Mouse (Mus musculus) mesoderm, embryonic 11.5 days (tissue): Measurements from ENCODE around the gene Myo1d.

ENCODE experiments used
- DNase-seq: peaks from one replicate; pipeline ENCODE4 v3.0.0-alpha.2; 2012; ENCODE audit warnings: low read depth, low spot score

Gene Myo1d

GRCm38 (mm10) chr11:80504519-80505385 lies 275.1 kb downstream of the Myo1d start:
- DNase-seq, result no peak

- peak; percentile 91 for DNase-seq
Measured at GRCm38 (mm10) chr11:80503726-80504452, 275.9 kb downstream of the Myo1d start.

- DNase-seq, result no peak
Measured at GRCm38 (mm10) chr11:80503281-80503680, 276.5 kb downstream of the Myo1d start.

GRCm38 (mm10) chr11:80499550-80499952 lies 280.3 kb downstream of the Myo1d start:
- no peak for DNase-seq

- no peak for DNase-seq
Measured at GRCm38 (mm10) chr11:80498328-80499070, 281.3 kb downstream of the Myo1d start.

- no peak for DNase-seq
Measured at GRCm38 (mm10) chr11:80497225-80497919, 282.5 kb downstream of the Myo1d start.

GRCm38 (mm10) chr11:80496640-80497039 lies 283.2 kb downstream of the Myo1d start:
- DNase-seq, result no peak

GRCm38 (mm10) chr11:80495972-80496371 lies 283.9 kb downstream of the Myo1d start:
- no peak for DNase-seq

- no peak for DNase-seq
Measured at GRCm38 (mm10) chr11:80494852-80495251, 285.0 kb downstream of the Myo1d start.

- DNase-seq, result no peak
Measured at GRCm38 (mm10) chr11:80493186-80493585, 286.6 kb downstream of the Myo1d start.

GRCm38 (mm10) chr11:80490831-80491230 lies 289.0 kb downstream of the Myo1d start:
- no peak for DNase-seq

GRCm38 (mm10) chr11:80489882-80490196 lies 290.0 kb downstream of the Myo1d start:
- no peak for DNase-seq

GRCm38 (mm10) chr11:80489172-80489881 lies 290.5 kb downstream of the Myo1d start:
- DNase-seq, result no peak

GRCm38 (mm10) chr11:80487904-80488587 lies 291.8 kb downstream of the Myo1d start:
- DNase-seq, result no peak

GRCm38 (mm10) chr11:80485622-80486206 lies 294.1 kb downstream of the Myo1d start:
- no peak for DNase-seq

GRCm38 (mm10) chr11:80485120-80485551 lies 294.7 kb downstream of the Myo1d start:
- DNase-seq, result no peak

GRCm38 (mm10) chr11:80484191-80484791 lies 295.5 kb downstream of the Myo1d start:
- no peak for DNase-seq

- DNase-seq, result no peak
Measured at GRCm38 (mm10) chr11:80483536-80484067, 296.2 kb downstream of the Myo1d start.

GRCm38 (mm10) chr11:80482921-80483320 lies 296.9 kb downstream of the Myo1d start:
- no peak for DNase-seq
